Mouse (Mus musculus): ENCODE data around the gene Fam240a. TPM values are rescaled to one million over a fixed set of nuclear protein-coding genes. Genes with fewer than 3 reads are reported as not detected.
A peak's percentile ranks its signal among the peaks of the same experiment; 100 is the strongest.

Gene Fam240a
- polyA plus RNA-seq, 1 experiment from 2014 or later, result not detected

GRCm38 (mm10) chr9:110954681-110955445, 38.2 kb upstream of the Fam240a start:
- Histone ChIP-seq H3K4me2 (replicated peaks) (peak overlapping the region; percentile 95; the same call in 1 of the 2 replicates), H3K4me3 (replicated peaks; ENCODE audit: low read length) (no peak overlapping the region), H3K4me1 (replicated peaks; ENCODE audit: control insufficient read depth, insufficient read depth, low read length) (peaks cover 5% of the 10 kb centered on the region; the same call in 1 of the 2 replicates), H3K9me3 (ENCODE audit: control insufficient read depth, low read length) (no peaks in the 10 kb centered on the region), H3K27me3 (ENCODE audit: control insufficient read depth, insufficient read depth, low read length) (0 out of 2 replicates have a peak, but pooled peaks cover 15% of the 10 kb centered on the region), H3K9ac (no peak overlapping the region), H3K36me3 (replicated peaks; ENCODE audit: control insufficient read depth, insufficient read depth) (no peaks in the 10 kb centered on the region), H3K27ac (no peak overlapping the region)
- DNase-seq (ENCODE audit: low spot score) (no peak), ATAC-seq (ENCODE audit: low FRiP score) (no peak)
- 49% methylated on average over 2 of the region's 2 CpGs for WGBS

DNA sequence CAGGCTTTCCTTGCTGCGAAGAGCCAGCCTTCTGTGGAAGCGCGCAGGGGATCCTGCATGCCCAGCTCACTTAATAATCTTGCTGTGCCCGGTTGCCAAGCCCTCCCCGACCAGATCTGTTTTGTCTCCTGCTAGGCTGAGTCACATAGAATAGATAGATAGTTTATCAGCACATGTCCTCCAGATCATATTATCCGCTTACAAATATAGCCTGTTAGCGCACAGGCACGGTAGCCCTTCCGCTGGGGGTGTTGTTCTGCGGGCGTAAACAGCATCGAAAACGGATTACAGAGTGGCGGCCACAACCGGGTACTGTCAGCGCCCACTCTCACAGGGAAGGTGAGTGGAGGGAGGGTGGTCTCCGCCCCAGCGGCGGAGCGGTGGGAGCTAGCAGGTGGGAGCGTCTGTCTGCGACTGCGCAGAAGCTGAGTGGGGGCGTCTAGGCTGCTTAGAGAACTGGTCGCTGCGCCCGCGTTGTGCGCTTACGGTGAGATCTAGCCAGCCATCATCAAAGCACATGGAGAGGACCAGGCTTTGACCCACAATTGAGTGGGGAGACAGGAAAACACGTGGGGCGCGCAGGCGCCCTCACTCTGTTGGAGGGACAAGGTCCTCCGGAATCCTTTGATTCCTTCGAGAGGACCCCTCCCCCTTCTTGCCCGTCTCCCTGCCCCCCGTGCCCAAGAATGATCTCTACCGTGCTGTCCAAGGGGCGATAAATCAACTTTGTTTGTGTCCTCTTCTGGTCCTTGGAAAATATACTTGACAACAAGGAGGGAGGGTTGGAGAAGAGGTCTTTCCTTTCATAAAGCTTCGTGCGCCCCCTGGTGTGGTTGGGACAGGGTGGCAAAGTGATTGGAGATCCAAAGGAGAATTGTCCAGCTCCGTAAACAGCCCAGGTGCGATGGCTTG, 37.1 kb upstream of the Fam240a start:
- Histone ChIP-seq H3K36me3 (replicated peaks; ENCODE audit: control insufficient read depth, insufficient read depth) (no peaks in the 10 kb centered on the region), H3K9ac (peak overlapping the region; percentile 68), H3K27ac (peak overlapping the region; percentile 89), H3K27me3 (ENCODE audit: control insufficient read depth, insufficient read depth, low read length) (0 out of 2 replicates have a peak, but pooled peaks cover 15% of the 10 kb centered on the region), H3K4me1 (replicated peaks; ENCODE audit: control insufficient read depth, insufficient read depth, low read length) (peaks cover 5% of the 10 kb centered on the region; the same call in 1 of the 2 replicates), H3K9me3 (ENCODE audit: control insufficient read depth, low read length) (no peaks in the 10 kb centered on the region), H3K4me2 (replicated peaks) (peak overlapping the region; percentile 95), H3K4me3 (replicated peaks; ENCODE audit: low read length) (peak overlapping the region; percentile 55)
- ATAC-seq (ENCODE audit: low FRiP score), result peak; percentile 90
- 1% methylated on average over 44 of the region's 44 CpGs for WGBS
- peak; percentile 82 for DNase-seq (ENCODE audit: low spot score)

- H3K4me1 ChIP-seq (replicated peaks; ENCODE audit: control insufficient read depth, insufficient read depth, low read length), result peaks cover 5% of the 10 kb centered on the region; the same call in 1 of the 2 replicates
- 0 out of 2 replicates have a peak, but pooled peaks cover 15% of the 10 kb centered on the region for H3K27me3 ChIP-seq (ENCODE audit: control insufficient read depth, insufficient read depth, low read length)
- H3K27ac ChIP-seq, result peak overlapping the region; percentile 89
- 44% methylated on average over 5 of the region's 5 CpGs for WGBS
- no peaks in the 10 kb centered on the region for H3K9me3 ChIP-seq (ENCODE audit: control insufficient read depth, low read length)
- H3K4me2 ChIP-seq (replicated peaks), result peak overlapping the region; percentile 95
- no peaks in the 10 kb centered on the region for H3K36me3 ChIP-seq (replicated peaks; ENCODE audit: control insufficient read depth, insufficient read depth)
- H3K9ac ChIP-seq, result peak overlapping the region; percentile 68
- peak overlapping the region; percentile 55 for H3K4me3 ChIP-seq (replicated peaks; ENCODE audit: low read length)
- ATAC-seq (ENCODE audit: low FRiP score) (no peak), DNase-seq (ENCODE audit: low spot score) (no peak)
Measured at GRCm38 (mm10) chr9:110952931-110953549, 36.4 kb upstream of the Fam240a start.

GRCm38 (mm10) chr9:110952398-110952797, 35.7 kb upstream of the Fam240a start:
- H3K9me3 ChIP-seq (ENCODE audit: control insufficient read depth, low read length), result no peaks in the 10 kb centered on the region
- DNase-seq (ENCODE audit: low spot score) (no peak), ATAC-seq (ENCODE audit: low FRiP score) (no peak)
- H3K9ac ChIP-seq, result no peak overlapping the region
- H3K27ac ChIP-seq, result no peak overlapping the region
- WGBS, result 59% methylated on average over 6 of the region's 6 CpGs
- H3K27me3 ChIP-seq (ENCODE audit: control insufficient read depth, insufficient read depth, low read length), result 0 out of 2 replicates have a peak, but pooled peaks cover 15% of the 10 kb centered on the region
- peaks cover 5% of the 10 kb centered on the region; the same call in 1 of the 2 replicates for H3K4me1 ChIP-seq (replicated peaks; ENCODE audit: control insufficient read depth, insufficient read depth, low read length)
- H3K4me2 ChIP-seq (replicated peaks), result no peak overlapping the region
- H3K36me3 ChIP-seq (replicated peaks; ENCODE audit: control insufficient read depth, insufficient read depth), result no peaks in the 10 kb centered on the region
- no peak overlapping the region for H3K4me3 ChIP-seq (replicated peaks; ENCODE audit: low read length)

DNA sequence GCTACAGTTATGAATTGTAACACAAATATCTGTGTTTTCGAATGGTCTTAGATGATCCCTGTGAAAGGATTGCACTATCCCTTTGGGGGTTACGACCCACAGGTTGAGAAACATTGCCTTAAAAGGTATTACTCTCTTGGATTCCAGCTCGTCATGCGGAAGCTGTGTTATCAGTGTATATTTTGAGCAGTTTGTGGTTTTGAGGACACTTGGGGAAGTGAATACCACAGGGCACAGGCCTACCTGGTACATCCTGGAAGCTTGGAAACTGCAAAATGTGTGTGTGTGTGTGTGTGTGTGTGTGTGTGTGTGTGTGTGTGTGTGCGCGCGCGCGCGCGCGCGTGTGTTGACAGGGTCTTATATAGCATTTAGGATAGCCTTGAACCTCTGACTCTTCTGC, 35.2 kb upstream of the Fam240a start:
- Histone ChIP-seq H3K4me3 (replicated peaks; ENCODE audit: low read length) (no peak overlapping the region), H3K4me1 (replicated peaks; ENCODE audit: control insufficient read depth, insufficient read depth, low read length) (peaks cover 5% of the 10 kb centered on the region), H3K9me3 (ENCODE audit: control insufficient read depth, low read length) (no peaks in the 10 kb centered on the region), H3K4me2 (replicated peaks) (no peak overlapping the region), H3K27me3 (ENCODE audit: control insufficient read depth, insufficient read depth, low read length) (peaks cover 20% of the 10 kb centered on the region), H3K36me3 (replicated peaks; ENCODE audit: control insufficient read depth, insufficient read depth) (no peaks in the 10 kb centered on the region), H3K27ac (no peak overlapping the region), H3K9ac (no peak overlapping the region)
- ATAC-seq (ENCODE audit: low FRiP score), result no peak
- DNase-seq (ENCODE audit: low spot score), result no peak
- 97% methylated on average over 13 of the region's 13 CpGs for WGBS

DNA sequence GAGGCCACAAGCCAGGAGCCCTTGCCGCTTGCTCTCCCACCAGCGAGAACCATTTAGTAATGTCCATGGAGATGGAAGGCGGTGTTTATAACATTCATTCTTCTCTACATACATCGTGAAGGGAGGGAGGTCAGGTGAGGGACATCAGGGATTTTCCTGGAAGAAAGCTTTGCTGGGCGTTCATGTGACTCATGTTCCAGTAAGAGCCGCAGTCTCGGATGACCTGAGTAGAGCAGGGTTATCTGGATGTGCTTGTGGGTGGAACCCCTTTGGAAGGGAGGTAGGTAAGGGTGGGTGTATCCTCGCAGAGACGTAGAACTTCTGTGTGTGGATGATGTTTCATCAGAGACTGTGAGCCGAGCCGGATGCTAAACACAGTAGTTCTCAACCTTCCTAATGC, 34.7 kb upstream of the Fam240a start, which contains the start of gene Lrrc2:
Gene Lrrc2 (plus strand): TSS at position 149 of the 400 bp plus-strand sequence.
- WGBS, result 92% methylated on average over 11 of the region's 11 CpGs
- DNase-seq (ENCODE audit: low spot score) (no peak), ATAC-seq (ENCODE audit: low FRiP score) (no peak)
- H3K4me3 ChIP-seq (replicated peaks; ENCODE audit: low read length), result no peak within 1 kb of the TSS
- H3K27ac ChIP-seq, result no peak within 1 kb of the TSS
- H3K4me1 ChIP-seq (replicated peaks; ENCODE audit: control insufficient read depth, insufficient read depth, low read length), result peaks cover 7% of the 10 kb centered on the region
- no peaks in the 10 kb centered on the region for H3K36me3 ChIP-seq (replicated peaks; ENCODE audit: control insufficient read depth, insufficient read depth)
- H3K4me2 ChIP-seq (replicated peaks), result no peak within 1 kb of the TSS
- no peaks in the 10 kb centered on the region for H3K9me3 ChIP-seq (ENCODE audit: control insufficient read depth, low read length)
- H3K9ac ChIP-seq, result no peak within 1 kb of the TSS
- peaks cover 25% of the 10 kb centered on the region for H3K27me3 ChIP-seq (ENCODE audit: control insufficient read depth, insufficient read depth, low read length)

DNA sequence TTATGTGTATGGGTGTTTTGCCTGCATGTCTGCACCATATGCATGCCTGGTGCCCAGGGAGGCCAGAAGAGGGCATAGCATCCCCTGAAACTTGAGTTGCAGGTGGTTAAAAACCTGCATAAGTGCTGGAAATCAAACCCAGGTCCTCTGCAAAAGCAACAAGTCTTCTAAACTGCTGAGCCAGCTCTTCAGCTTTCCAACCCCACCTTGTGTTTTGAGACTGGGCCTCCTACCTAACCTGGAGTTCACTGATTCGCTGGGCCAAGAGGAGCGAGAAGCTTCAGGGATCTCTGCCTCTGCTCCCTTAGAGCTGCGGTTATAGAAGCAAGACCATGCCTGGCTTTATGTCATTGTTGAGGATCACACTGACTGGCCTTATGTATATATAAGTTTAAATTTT, 33.4 kb upstream of the Fam240a start:
- H3K4me2 ChIP-seq (replicated peaks), result no peak overlapping the region
- ATAC-seq (ENCODE audit: low FRiP score), result no peak
- DNase-seq (ENCODE audit: low spot score), result no peak
- H3K4me1 ChIP-seq (replicated peaks; ENCODE audit: control insufficient read depth, insufficient read depth, low read length), result peaks cover 9% of the 10 kb centered on the region
- H3K27me3 ChIP-seq (ENCODE audit: control insufficient read depth, insufficient read depth, low read length), result peaks cover 31% of the 10 kb centered on the region
- no peak overlapping the region for H3K4me3 ChIP-seq (replicated peaks; ENCODE audit: low read length)
- H3K27ac ChIP-seq, result no peak overlapping the region
- H3K36me3 ChIP-seq (replicated peaks; ENCODE audit: control insufficient read depth, insufficient read depth), result no peaks in the 10 kb centered on the region
- no peaks in the 10 kb centered on the region for H3K9me3 ChIP-seq (ENCODE audit: control insufficient read depth, low read length)
- H3K9ac ChIP-seq, result no peak overlapping the region
- WGBS, result 92% methylated on average over 3 of the region's 3 CpGs

- Histone ChIP-seq H3K4me2 (replicated peaks) (no peak overlapping the region), H3K9ac (no peak overlapping the region)
- no peak for ATAC-seq (ENCODE audit: low FRiP score)
Measured at GRCm38 (mm10) chr9:110948813-110949310, 32.2 kb upstream of the Fam240a start.

More at GRCm38 (mm10) chr9:110948813-110949310, 32.2 kb upstream of the Fam240a start:
- H3K4me3 ChIP-seq (replicated peaks; ENCODE audit: low read length), result no peak overlapping the region
- H3K4me1 ChIP-seq (replicated peaks; ENCODE audit: control insufficient read depth, insufficient read depth, low read length), result peaks cover 9% of the 10 kb centered on the region
- H3K27me3 ChIP-seq (ENCODE audit: control insufficient read depth, insufficient read depth, low read length), result peaks cover 43% of the 10 kb centered on the region
- H3K9me3 ChIP-seq (ENCODE audit: control insufficient read depth, low read length), result no peaks in the 10 kb centered on the region
- H3K36me3 ChIP-seq (replicated peaks; ENCODE audit: control insufficient read depth, insufficient read depth), result no peaks in the 10 kb centered on the region
- no peak overlapping the region for H3K27ac ChIP-seq
- DNase-seq (ENCODE audit: low spot score), result no peak
- WGBS, result 65% methylated on average over 8 of the region's 8 CpGs
